Mouse (Mus musculus) left cerebral cortex, postnatal 4 days (tissue): ENCODE data around the gene Nckipsd. TPM values are rescaled to one million over a fixed set of nuclear protein-coding genes. Genes with fewer than 3 reads are reported as not detected.

Experiments used
- DNase-seq: peaks from one replicate; pipeline ENCODE4 v3.0.0-alpha.2; 2022
- intact Hi-C: fragments of 180-260 bp; cut with DNase I; formaldehyde crosslinking; loops from one replicate; pipeline ENCODE4 v1.15.1; 2025
- total RNA-seq, 2 experiments: library from RNA; stranded (reverse); gene quantifications; 2 replicates each; pipeline ENCODE4 v1.2.3; 2021

Gene Nckipsd
- total RNA-seq, 2 experiments from 2014 or later = 28.9 to 35.9 TPM

GRCm38 (mm10) chr9:108798508-108799075 is 9.6 kb upstream of the Nckipsd start:
- intact Hi-C loops = no loop called here
- DNase-seq = no peak

GRCm38 (mm10) chr9:108799564-108799963 is 8.6 kb upstream of the Nckipsd start:
- intact Hi-C loops = no loop called here

GRCm38 (mm10) chr9:108805768-108806167 is 2.4 kb upstream of the Nckipsd start:
- no peak for DNase-seq
- intact Hi-C loops = no loop called here

More at GRCm38 (mm10) chr9:108799564-108799963, 8.6 kb upstream of the Nckipsd start:
- no peak for DNase-seq

GRCm38 (mm10) chr9:108806379-108806778 is 1.8 kb upstream of the Nckipsd start:
- DNase-seq = no peak
- intact Hi-C loops = no loop called here

- DNase-seq = no peak
- intact Hi-C loops = no loop called here
These were observed 1.3 kb upstream of the Nckipsd start for GRCm38 (mm10) chr9:108806831-108807230.

- intact Hi-C loops = no loop called here
- DNase-seq = no peak
These were observed 494 bp upstream of the Nckipsd start for GRCm38 (mm10) chr9:108807674-108808073.

GRCm38 (mm10) chr9:108809188-108809587 is 1.0 kb downstream of the Nckipsd start:
- no peak for DNase-seq
- intact Hi-C loops = no loop called here

GRCm38 (mm10) chr9:108809723-108810122 is 1.6 kb downstream of the Nckipsd start:
- intact Hi-C loops = no loop called here
- no peak for DNase-seq

- intact Hi-C loops = no loop called here
- DNase-seq = no peak
These were observed 2.3 kb downstream of the Nckipsd start for GRCm38 (mm10) chr9:108810516-108810915.

GRCm38 (mm10) chr9:108815557-108815956 is 7.4 kb downstream of the Nckipsd start:
- intact Hi-C loops = no loop called here

GRCm38 (mm10) chr9:108819495-108819894 is 11.3 kb downstream of the Nckipsd start:
- DNase-seq = peak; percentile 71
- intact Hi-C loops = no loop called here

More at GRCm38 (mm10) chr9:108815557-108815956, 7.4 kb downstream of the Nckipsd start:
- DNase-seq = no peak

GRCm38 (mm10) chr9:108820077-108820476 is 11.9 kb downstream of the Nckipsd start:
- DNase-seq = no peak
- intact Hi-C loops = no loop called here

- DNase-seq = no peak
- intact Hi-C loops = no loop called here
These were observed 16.0 kb downstream of the Nckipsd start for GRCm38 (mm10) chr9:108824144-108824685.

GRCm38 (mm10) chr9:108824755-108825413 is 16.7 kb downstream of the Nckipsd start:
- intact Hi-C loops = no loop called here
- DNase-seq = peak; percentile 97

GRCm38 (mm10) chr9:108825820-108826699 is 17.9 kb downstream of the Nckipsd start, which contains the start of gene Celsr3:
Celsr3 (plus strand) TSS chr9:108826320.
- intact Hi-C loops = no loop called here
- DNase-seq = peak; percentile 95

GRCm38 (mm10) chr9:108826700-108827340 is 18.7 kb downstream of the Nckipsd start:
- intact Hi-C loops = no loop called here

GRCm38 (mm10) chr9:108827454-108827853 is 19.3 kb downstream of the Nckipsd start:
- no peak for DNase-seq
- intact Hi-C loops = no loop called here

More at GRCm38 (mm10) chr9:108826700-108827340, 18.7 kb downstream of the Nckipsd start:
- DNase-seq = peak; percentile 69

- intact Hi-C loops = no loop called here
- no peak for DNase-seq
These were observed 19.7 kb downstream of the Nckipsd start for GRCm38 (mm10) chr9:108827906-108828305.

- DNase-seq = no peak
- intact Hi-C loops = no loop called here
These were observed 23.5 kb downstream of the Nckipsd start for GRCm38 (mm10) chr9:108831637-108832036.

GRCm38 (mm10) chr9:108832390-108833108 is 24.4 kb downstream of the Nckipsd start:
- peak; percentile 86 for DNase-seq
- intact Hi-C loops = no loop called here
